Mouse (Mus musculus) cerebellum, postnatal 25 days (tissue): ENCODE measurements around the gene Tshr.
A peak's percentile ranks its signal among the peaks of the same experiment; 100 is the strongest.

Experiments
- DNase-seq, 2 experiments: peaks; one replicate each; pipeline ENCODE4 v3.0.0; 2021; ENCODE audit warnings: mixed read lengths in 2 of 2

The Tshr gene

GRCm38 (mm10) chr12:91588670-91589541 lies 204.5 kb downstream of the Tshr start:
- DNase-seq: peak; percentile 81 to 85

GRCm38 (mm10) chr12:91589542-91589846 lies 205.1 kb downstream of the Tshr start:
- no peak for DNase-seq

DNA sequence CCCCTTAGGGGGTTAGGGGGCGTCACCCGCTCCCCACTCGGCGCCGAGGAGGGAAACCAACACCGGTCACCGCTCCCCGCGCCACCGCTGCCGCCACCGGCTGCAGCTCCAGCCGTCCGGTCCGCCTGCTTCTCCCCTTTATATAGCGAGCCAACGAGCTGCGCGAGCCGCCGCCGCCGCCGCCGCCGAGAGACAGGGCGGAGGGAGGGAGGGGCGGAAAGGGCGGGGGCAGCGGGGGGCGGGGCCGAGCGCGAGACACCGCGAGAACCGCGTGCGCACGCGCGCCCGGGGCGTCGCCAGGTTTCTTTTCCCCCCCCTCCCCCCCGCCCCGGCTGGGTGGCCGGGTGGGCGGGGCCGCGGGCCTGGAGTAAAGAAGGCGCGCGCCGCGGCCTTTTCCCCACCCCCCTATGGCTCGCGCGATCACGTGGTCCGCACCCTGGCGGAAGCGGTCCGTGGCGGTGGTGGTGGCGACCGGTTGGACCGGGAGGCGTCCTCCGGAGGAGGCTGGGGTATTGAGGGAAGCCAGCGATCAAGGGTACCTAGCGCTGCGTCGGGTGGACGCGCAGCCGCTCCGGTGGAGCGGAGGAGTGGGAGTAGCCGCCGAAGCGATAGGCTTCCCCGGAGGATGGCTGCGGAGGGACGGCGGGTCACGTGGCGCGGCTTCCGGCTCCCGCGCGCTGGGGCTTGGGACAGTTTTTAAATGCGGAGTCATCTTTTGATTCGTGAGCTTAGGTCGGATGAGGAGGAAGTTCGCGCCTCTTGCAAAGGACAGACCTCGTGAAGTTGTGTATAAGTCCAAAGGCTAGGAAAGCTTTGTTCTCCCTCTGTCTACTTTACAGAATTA lies 205.7 kb downstream of the Tshr start, which contains the start of gene Gtf2a1:
Gene Gtf2a1 (minus strand): TSS at position 641 of the 844 bp plus-strand sequence.
- DNase-seq: peak; percentile 96 to 98

- peak; percentile 17 to 22 for DNase-seq
Measured at GRCm38 (mm10) chr12:91590716-91591115, 206.4 kb downstream of the Tshr start.

- no peak for DNase-seq
Measured at GRCm38 (mm10) chr12:91591191-91591590, 206.8 kb downstream of the Tshr start.

DNA sequence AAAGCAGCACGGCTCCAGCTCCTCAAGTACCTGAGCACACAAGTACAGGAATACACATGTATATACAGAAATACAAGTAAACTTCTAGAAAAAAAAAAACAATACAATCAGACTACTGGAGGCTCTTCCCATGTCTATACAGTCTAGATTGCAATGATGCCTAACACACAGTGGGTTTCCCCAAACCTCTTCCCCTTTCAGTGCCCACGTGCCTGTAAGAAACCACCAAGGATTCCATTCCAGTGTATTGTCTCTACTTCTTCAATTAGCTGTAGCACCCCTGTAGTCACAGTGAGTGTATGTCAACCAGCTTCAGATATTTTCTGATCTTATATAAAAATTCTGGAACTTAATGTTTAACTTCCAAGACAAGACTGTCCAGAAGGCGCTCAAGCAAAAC lies 207.8 kb downstream of the Tshr start:
- no peak for DNase-seq
